Mouse (Mus musculus) MEL (cell line): ENCODE measurements around the gene Crlf2.

ENCODE experiments used
- BHLHE40 ChIP-seq: IDR thresholded peaks from 2 replicates; pipeline ENCODE4 v1.6.1; 2012; ENCODE audit warnings: low read depth, mild to moderate bottlenecking, inconsistent platforms, low read length, improper control_type of control experiment, borderline replicate concordance
- CTCF ChIP-seq, 3 experiments: IDR thresholded peaks in 2 of 3; conservative IDR thresholded peaks in 1 of 3; 2 replicates each; pipeline ENCODE4 v1.5.1; 2011 to 2012; ENCODE audit warnings: low read length in 3 of 3, low read depth in 2 of 3, mild to moderate bottlenecking in 2 of 3, improper control_type of control experiment in 1 of 3, inconsistent platforms in 1 of 3, mixed read lengths in 1 of 3, moderate library complexity in 1 of 3; ENCODE audit not compliant: control insufficient read depth in 1 of 3, insufficient read depth in 1 of 3, poor library complexity in 1 of 3, severe bottlenecking in 1 of 3
- ELF1 ChIP-seq: IDR thresholded peaks from 2 replicates; pipeline ENCODE4 v1.6.1; 2014; ENCODE audit warnings: low read depth, mild to moderate bottlenecking, inconsistent platforms, low read length, improper control_type of control experiment, moderate library complexity
- EP300 ChIP-seq, 2 experiments: IDR thresholded peaks; 2 replicates each; pipeline ENCODE4 v1.6.1; 2011; ENCODE audit warnings: improper control_type of control experiment in 2 of 2, low read length in 2 of 2, low read depth in 1 of 2, mild to moderate bottlenecking in 1 of 2
- JUND ChIP-seq: IDR thresholded peaks from 2 replicates; pipeline ENCODE4 v1.6.1; 2011; ENCODE audit warnings: low read depth, mild to moderate bottlenecking, improper control_type of control experiment, low read length
- MAFK ChIP-seq: IDR thresholded peaks from 2 replicates; pipeline ENCODE4 v1.6.1; 2011; ENCODE audit warnings: low read depth, mild to moderate bottlenecking, low read length, improper control_type of control experiment, borderline replicate concordance
- MAX ChIP-seq: IDR thresholded peaks from 2 replicates; pipeline ENCODE4 v1.6.1; 2011; ENCODE audit warnings: low read length, improper control_type of control experiment
- MEF2A ChIP-seq: IDR thresholded peaks from 2 replicates; pipeline ENCODE4 v1.6.1; 2014; ENCODE audit warnings: low read depth, mild to moderate bottlenecking, inconsistent platforms, low read length, improper control_type of control experiment; ENCODE audit not compliant: poor library complexity, insufficient replicate concordance, severe bottlenecking; ENCODE audit errors: extremely low read depth
- POLR2A ChIP-seq, 2 experiments: IDR thresholded peaks; 2 replicates each; pipeline ENCODE4 v1.6.1; 2011 to 2012; ENCODE audit warnings: low read length in 2 of 2, mild to moderate bottlenecking in 2 of 2, control low read depth in 1 of 2, improper control_type of control experiment in 1 of 2, low read depth in 1 of 2, moderate library complexity in 1 of 2; ENCODE audit not compliant: control insufficient read depth in 1 of 2, insufficient read depth in 1 of 2, poor library complexity in 1 of 2
- TBP ChIP-seq: IDR thresholded peaks from 2 replicates; pipeline ENCODE4 v1.8.0; 2011; ENCODE audit warnings: low read depth, low read length, improper control_type of control experiment
- USF1 ChIP-seq: IDR thresholded peaks from 2 replicates; pipeline ENCODE4 v1.6.1; 2014; ENCODE audit warnings: low read depth, mild to moderate bottlenecking, inconsistent platforms, low read length, improper control_type of control experiment, moderate library complexity
- USF2 ChIP-seq, 2 experiments: IDR thresholded peaks; 2 replicates each; pipeline ENCODE4 v1.6.1; 2011 to 2012; ENCODE audit warnings: improper control_type of control experiment in 2 of 2, low read length in 2 of 2, borderline replicate concordance in 1 of 2, inconsistent platforms in 1 of 2, low read depth in 1 of 2, mild to moderate bottlenecking in 1 of 2; ENCODE audit not compliant: insufficient read depth in 1 of 2
- ZKSCAN1 ChIP-seq: IDR thresholded peaks from 2 replicates; pipeline ENCODE4 v1.6.1; 2012; ENCODE audit warnings: low read depth, mild to moderate bottlenecking, inconsistent platforms, low read length, improper control_type of control experiment, moderate library complexity

DNA sequence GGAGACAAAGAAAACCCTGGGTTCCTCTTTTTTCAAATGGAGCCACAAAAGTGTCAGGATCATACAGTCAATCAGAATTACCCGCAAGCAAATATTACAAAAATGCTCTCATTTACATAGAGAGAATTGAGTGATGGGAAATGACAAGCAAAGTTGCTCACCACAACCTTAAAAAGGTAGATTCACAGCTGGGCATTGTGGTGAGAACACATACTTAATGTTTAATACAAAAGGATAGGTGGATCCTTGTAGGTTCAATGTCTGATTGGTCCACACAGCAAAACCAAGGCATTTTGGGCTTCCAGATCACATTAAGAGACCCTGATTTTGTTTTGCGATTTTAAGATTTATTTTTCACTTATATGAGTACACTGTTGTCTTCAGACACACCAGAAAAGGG, 11.7 kb downstream of the Crlf2 start:
- TF ChIP-seq POLR2A (IDR thresholded peaks at IDR 0.05; ENCODE audit: control insufficient read depth in 1 of 2, insufficient read depth in 1 of 2, low read depth in 1 of 2, low read length in 2 of 2, poor library complexity in 1 of 2) (no peak), CTCF (IDR thresholded peaks at IDR 0.05 in 2 of 3, conservative IDR thresholded peaks at IDR 0.05 in 1 of 3; ENCODE audit: control insufficient read depth in 1 of 3, insufficient read depth in 1 of 3, low read depth in 2 of 3, low read length in 3 of 3, poor library complexity in 1 of 3, severe bottlenecking in 1 of 3) (no peak), MAX (no peak), MEF2A (no peak), JUND (no peak), BHLHE40 (no peak), EP300 (IDR thresholded peaks at IDR 0.05; ENCODE audit: low read depth in 1 of 2, low read length in 2 of 2) (no peak), TBP (peak; percentile 52; the same call in 1 of the 2 replicates), USF2 (IDR thresholded peaks at IDR 0.05; ENCODE audit: borderline replicate concordance in 1 of 2, insufficient read depth in 1 of 2, low read depth in 1 of 2, low read length in 2 of 2) (no peak), ELF1 (no peak), ZKSCAN1 (no peak), USF1 (no peak), MAFK (no peak)
